Mouse (Mus musculus): ENCODE results near the gene Vamp2. TPM values are rescaled to one million over a fixed set of nuclear protein-coding genes. Genes with fewer than 3 reads are reported as not detected.

Gene Vamp2
- polyA plus RNA-seq, 3 experiments from 2014 or later: 26.9 to 31.5 (median 27.3) TPM

GRCm38 (mm10) chr11:69134622-69134968 is 46.3 kb downstream of the Vamp2 start:
- no peak for ATAC-seq

- ATAC-seq: no peak
Observed at GRCm38 (mm10) chr11:69135361-69135760, 47.1 kb downstream of the Vamp2 start.

Other genes starting within 250 kb of the Vamp2 start
- gene Ndel1, start 216.6 kb upstream of the Vamp2 start, polyA plus RNA-seq (2017; shearing (Covaris generic)): 10 to 100 TPM; 30.8 to 36.0 (median 32.1) TPM
- not detected for gene Rnf222, start 199.9 kb upstream of the Vamp2 start, polyA plus RNA-seq (2017; shearing (Covaris generic))
- 1,000 to 10,000 TPM; 1,371 to 2,270 (median 2,196) TPM for gene Rpl26, start 186.9 kb upstream of the Vamp2 start, polyA plus RNA-seq (2017; shearing (Covaris generic))
- gene Odf4, start 161.4 kb upstream of the Vamp2 start, polyA plus RNA-seq (2017; shearing (Covaris generic)): not detected
- gene Arhgef15, start 131.0 kb upstream of the Vamp2 start, polyA plus RNA-seq (2017; shearing (Covaris generic)): under 1 TPM in 1 of 3 experiments, not detected in 2; 0.21 TPM
- gene Slc25a35, start 120.4 kb upstream of the Vamp2 start, polyA plus RNA-seq (2017; shearing (Covaris generic)): 1 to 10 TPM; 7.0 to 8.3 (median 7.6) TPM
- 10 to 100 TPM; 13.7 to 72.0 (median 38.3) TPM for gene Rangrf, start 113.3 kb upstream of the Vamp2 start, polyA plus RNA-seq (2017; shearing (Covaris generic))
- gene Pfas, start 80.0 kb upstream of the Vamp2 start, polyA plus RNA-seq (2017; shearing (Covaris generic)): 10 to 100 TPM; 22.0 to 29.0 (median 24.8) TPM
- 10 to 100 TPM in 1 of 3 experiments, 1 to 10 TPM in 2; 9.7 to 16.4 (median 9.8) TPM for gene Ctc1, start 72.6 kb upstream of the Vamp2 start, polyA plus RNA-seq (2017; shearing (Covaris generic))
- gene Aurkb, start 42.8 kb upstream of the Vamp2 start, polyA plus RNA-seq (2017; shearing (Covaris generic)): 10 to 100 TPM in 2 of 3 experiments, 1 to 10 TPM in 1; 5.8 to 74.0 (median 12.9) TPM
- 1 to 10 TPM; 1.1 to 2.2 (median 1.3) TPM for gene Borcs6, start 28.8 kb upstream of the Vamp2 start, polyA plus RNA-seq (2017; shearing (Covaris generic))
- gene Tmem107, start 17.7 kb upstream of the Vamp2 start, polyA plus RNA-seq (2017; shearing (Covaris generic)): 1 to 10 TPM; 2.8 to 9.1 (median 4.0) TPM
- gene Per1, start 6.7 kb downstream of the Vamp2 start, polyA plus RNA-seq (2017; shearing (Covaris generic)): 1 to 10 TPM; 5.2 to 6.2 (median 6.1) TPM
- not detected for gene Hes7, start 31.9 kb downstream of the Vamp2 start, polyA plus RNA-seq (2017; shearing (Covaris generic))
- under 1 TPM in 1 of 3 experiments, not detected in 2; 0.63 TPM for gene 9130213A22Rik, start 34.1 kb downstream of the Vamp2 start, polyA plus RNA-seq (2017; shearing (Covaris generic))
- under 1 TPM in 1 of 3 experiments, not detected in 2; 0.13 TPM for gene Aloxe3, start 37.4 kb downstream of the Vamp2 start, polyA plus RNA-seq (2017; shearing (Covaris generic))
- gene Alox12b, start 68.5 kb downstream of the Vamp2 start, polyA plus RNA-seq (2017; shearing (Covaris generic)): not detected
- gene Alox8, start 109.4 kb downstream of the Vamp2 start, polyA plus RNA-seq (2017; shearing (Covaris generic)): 1 to 10 TPM; 3.7 to 5.0 (median 3.9) TPM
- under 1 TPM; 0.14 to 0.38 (median 0.17) TPM for gene Gucy2e, start 148.5 kb downstream of the Vamp2 start, polyA plus RNA-seq (2017; shearing (Covaris generic))
- gene Cntrob, start 235.3 kb downstream of the Vamp2 start, polyA plus RNA-seq (2017; shearing (Covaris generic)): 1 to 10 TPM; 7.4 to 9.9 (median 7.5) TPM
- 100 to 1,000 TPM; 107 to 109 (median 107) TPM for gene Trappc1, start 235.5 kb downstream of the Vamp2 start, polyA plus RNA-seq (2017; shearing (Covaris generic))
- 1 to 10 TPM in 1 of 3 experiments, under 1 TPM in 2; 0.34 to 2.0 (median 0.99) TPM for gene Kcnab3, start 237.8 kb downstream of the Vamp2 start, polyA plus RNA-seq (2017; shearing (Covaris generic))

Data from inflammation-experienced regulatory T-cells, adult 6 months (primary cell).